Mouse (Mus musculus): ENCODE data around the gene Chrm4. TPM values are rescaled to one million over a fixed set of nuclear protein-coding genes. Genes with fewer than 3 reads are reported as not detected.
A peak's percentile ranks its signal among the peaks of the same experiment; 100 is the strongest.

Chrm4 gene
- total RNA-seq, 1 experiment from 2014 or later = 0.96 TPM

DNA sequence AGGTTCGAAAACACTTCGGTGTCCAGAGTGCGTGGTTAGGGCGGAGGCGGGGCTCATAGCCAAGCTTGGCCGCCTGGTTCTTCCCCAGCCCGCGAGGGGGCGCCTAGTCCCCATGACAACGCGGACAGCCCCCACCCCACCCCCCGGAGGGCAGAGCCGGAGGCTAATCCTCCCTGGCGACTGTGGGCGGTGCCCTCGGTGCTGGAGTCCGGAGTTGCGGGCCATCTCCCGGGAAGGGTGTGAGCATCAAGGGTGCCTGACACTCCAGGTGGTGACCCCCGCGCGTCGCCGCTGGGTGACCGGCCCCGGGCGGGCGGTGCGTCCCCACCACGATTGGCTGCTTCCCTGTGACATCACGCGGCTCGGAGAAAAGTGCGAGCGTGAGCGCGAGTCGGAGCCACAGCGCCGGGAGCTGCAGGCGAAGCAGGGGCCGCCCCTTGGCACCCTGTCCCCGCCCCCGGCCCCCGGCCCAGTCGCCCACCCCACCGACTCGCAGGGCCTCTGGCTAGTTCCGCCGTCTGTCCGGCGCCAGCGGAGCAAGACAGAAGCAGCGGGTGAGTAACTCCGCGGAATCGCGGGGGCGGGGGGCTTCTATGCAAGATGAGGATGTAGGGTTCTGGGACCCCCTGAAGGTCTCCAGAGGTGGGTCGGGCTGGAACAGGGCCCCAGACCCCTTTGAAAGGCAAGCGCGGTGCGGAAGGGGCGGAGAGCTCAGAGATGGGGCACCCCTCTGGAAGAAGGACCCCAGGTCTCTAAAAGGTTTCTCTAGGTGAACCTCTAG lies 5.1 kb upstream of the Chrm4 start:
- peak; percentile 21 for ATAC-seq (replicated peaks; ENCODE audit: low read depth, poor library complexity, severe bottlenecking)

DNA sequence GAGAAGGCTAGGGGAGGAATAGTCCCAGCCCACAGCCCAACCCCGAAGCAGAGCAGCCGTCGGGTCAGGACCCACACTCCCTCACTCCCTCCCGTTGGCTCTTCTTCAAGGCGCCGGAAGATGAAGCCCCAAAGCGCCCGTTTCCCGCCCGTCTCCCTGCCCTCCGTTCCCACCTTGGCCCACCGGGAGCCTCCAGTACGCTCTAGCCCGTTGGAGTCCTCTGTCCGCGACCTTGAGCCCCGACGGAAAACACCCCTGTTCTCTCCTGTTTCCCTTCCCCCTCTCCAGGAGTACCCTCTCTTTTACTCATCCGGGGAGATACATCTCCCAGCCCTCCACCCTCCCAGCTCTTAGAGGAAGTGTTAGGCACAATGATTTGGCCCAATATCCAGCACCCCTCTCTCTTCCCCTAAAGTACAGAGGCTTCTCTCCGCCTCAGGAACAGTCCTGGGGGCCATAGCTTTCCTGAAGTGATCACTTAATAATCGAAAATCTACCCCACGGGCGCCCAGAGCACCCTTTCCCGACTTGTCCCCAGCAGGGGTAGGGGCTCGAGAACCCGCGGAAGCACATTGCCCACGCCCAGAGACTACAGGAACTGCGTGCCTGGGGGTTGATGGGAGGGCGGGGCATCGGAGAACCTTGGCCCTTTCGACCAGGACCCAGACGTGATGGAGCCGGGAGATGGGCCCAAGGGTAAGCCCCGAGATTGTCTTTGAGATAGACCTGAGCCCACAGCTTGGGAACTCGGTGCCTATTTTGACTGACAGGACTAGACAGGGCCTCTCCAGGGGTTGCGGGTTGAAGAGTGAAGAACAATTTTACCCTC lies 4.2 kb upstream of the Chrm4 start:
- ATAC-seq (replicated peaks; ENCODE audit: low read depth, poor library complexity, severe bottlenecking) = no peak

DNA sequence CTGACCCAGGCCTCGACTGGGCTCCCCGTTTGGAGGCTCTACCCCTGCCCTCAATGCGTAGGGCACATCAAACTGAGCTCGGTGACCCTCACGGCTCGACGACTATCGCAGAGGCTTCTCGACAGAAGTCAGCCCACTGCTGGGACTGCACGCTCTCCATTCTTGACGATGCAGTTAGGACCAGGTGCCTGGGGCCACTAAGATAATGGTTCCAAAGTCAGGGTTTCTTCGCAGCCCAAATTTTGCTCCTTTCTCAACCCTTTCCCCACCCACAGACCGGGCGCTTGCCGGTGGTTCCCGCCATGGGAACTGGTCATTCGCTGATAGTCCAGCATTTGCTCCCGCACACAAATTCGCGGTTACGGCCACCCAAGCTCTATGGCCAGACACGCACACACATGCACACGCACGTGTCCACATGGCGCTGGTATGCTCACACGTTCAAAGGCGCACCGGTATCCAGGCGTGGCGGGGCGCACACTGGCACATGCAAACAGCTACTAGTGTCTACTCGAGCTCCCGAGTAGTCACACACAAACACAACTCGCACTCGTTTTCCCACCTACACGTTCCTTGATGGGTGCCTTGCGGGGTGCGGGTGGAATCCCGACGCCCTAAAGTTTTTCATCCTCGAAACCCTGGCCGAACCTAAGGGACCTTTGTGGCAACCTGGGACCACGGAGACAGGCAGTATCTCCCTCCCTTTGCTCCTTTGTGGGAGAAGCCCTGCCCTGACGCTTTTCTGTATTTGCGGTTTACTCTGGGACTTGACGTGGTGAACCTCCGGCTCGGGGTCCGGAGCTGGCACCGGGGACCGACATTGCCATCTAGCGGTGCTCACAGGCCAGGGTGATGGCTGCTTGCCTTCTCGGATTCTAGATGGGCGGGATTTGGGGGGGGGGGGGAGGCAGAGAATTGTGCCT lies 3.4 kb upstream of the Chrm4 start:
- ATAC-seq (replicated peaks; ENCODE audit: low read depth, poor library complexity, severe bottlenecking) = peak; percentile 59

DNA sequence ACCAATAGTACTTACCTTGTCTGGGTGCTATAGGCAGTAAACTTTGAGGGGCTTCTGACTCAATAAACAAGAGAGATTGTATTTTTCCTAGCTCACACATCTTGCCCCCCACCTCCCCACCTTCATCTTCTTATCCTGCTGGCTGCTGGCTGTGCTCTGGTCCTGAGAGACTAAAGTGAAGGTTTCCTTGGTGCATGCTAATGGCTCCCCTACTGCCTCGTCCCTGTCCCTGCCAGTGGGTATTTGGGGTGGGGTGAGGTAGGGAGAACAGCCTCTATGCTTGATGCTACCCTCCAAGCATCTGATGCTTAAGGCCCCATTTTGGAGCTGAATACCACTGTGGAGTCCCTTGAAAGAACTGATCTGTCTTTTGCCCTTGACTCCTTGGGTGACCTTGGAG lies 2.3 kb upstream of the Chrm4 start:
- ATAC-seq (replicated peaks; ENCODE audit: low read depth, poor library complexity, severe bottlenecking) = no peak

DNA sequence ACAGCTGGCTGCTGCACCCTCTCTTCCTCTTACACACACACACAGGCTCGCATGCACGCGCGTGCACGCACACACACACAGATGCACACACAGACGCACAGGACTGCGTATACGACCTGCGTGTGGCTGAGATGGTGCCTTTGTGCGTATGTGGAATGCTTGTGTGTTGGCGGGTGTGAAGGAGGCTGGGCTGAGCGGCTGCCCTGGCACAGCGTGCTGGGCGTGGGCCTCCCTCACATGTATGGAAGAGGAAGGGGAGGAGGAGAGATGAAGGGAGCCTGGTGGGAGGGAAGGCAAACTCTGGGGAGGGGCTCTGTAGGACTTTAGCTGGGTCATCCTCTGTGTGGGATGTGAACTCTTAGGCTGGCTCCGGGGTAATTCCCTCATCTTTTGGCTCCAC lies 1.6 kb upstream of the Chrm4 start:
- no peak for ATAC-seq (replicated peaks; ENCODE audit: low read depth, poor library complexity, severe bottlenecking)

DNA sequence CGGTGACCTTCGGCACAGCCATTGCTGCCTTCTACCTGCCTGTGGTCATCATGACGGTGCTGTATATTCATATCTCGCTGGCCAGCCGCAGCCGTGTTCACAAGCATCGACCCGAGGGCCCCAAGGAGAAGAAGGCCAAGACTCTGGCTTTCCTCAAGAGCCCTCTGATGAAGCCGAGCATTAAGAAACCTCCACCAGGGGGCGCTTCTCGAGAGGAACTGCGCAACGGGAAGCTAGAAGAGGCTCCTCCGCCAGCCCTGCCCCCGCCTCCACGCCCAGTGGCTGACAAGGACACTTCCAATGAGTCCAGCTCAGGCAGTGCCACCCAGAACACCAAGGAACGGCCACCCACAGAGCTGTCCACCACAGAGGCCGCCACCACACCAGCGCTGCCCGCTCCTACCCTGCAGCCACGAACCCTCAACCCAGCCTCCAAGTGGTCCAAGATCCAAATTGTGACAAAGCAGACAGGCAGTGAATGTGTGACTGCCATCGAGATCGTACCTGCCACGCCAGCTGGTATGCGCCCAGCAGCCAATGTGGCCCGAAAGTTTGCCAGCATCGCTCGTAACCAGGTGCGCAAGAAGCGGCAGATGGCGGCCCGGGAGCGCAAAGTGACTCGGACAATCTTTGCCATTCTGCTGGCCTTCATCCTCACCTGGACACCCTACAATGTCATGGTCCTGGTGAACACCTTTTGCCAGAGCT lies 931 bp downstream of the Chrm4 start:
- ATAC-seq (replicated peaks; ENCODE audit: low read depth, poor library complexity, severe bottlenecking) = peak; percentile 49

DNA sequence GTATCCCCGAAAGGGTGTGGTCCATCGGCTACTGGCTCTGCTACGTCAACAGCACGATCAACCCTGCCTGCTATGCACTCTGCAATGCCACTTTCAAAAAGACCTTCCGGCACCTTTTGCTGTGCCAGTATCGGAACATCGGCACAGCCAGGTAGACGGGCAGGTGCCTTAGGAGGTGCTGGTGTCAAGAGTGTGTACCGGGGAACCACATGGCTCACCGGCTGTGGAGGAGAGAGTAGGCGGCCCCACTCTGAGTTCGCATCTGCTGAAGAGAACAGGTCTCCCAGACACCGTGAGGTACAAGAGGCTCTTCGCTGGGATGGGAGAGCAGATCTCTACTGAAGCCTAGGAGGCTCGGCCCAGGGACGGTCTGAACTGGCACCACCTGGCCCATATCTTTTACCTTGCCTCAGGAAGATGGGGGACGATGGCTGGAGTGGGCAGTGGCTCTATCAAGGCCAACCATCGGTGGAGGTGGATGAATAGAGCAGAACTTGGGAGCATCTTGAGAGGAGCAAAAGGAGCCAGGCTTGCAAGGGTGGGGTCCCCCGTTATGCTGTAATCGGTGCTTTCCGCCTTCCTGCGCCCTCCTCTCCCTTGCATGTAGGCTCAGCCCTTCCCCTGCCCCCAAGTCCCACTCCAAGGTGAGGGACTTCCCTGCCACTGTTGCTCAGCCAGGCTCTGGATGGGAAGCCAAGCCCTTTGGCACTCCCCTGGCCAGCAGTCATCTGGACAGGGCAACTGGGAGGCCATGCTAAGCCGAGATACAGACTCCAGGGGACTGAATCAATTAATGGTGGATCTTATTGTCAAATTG lies 1.7 kb downstream of the Chrm4 start:
- no peak for ATAC-seq (replicated peaks; ENCODE audit: low read depth, poor library complexity, severe bottlenecking)

DNA sequence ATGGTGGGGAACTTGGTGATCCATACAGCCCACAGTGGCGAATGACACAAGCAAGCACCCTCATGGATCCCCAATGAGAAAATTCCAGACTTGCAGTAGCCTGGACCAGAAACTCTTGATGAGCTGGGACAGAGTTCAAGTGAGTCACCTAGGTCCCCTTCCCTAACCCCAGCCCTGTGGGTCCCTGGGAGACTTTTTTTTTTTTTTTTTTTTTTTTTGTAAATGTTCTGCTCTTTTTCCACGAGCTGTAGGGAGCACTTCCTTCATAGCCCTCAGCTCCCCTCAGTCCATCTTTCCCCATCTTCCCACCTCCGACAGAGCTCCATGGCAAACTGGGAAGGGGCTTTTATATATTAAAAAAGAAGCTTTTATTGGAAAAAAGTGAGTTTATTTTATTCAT lies 2.4 kb downstream of the Chrm4 start:
- no peak for ATAC-seq (replicated peaks; ENCODE audit: low read depth, poor library complexity, severe bottlenecking)

DNA sequence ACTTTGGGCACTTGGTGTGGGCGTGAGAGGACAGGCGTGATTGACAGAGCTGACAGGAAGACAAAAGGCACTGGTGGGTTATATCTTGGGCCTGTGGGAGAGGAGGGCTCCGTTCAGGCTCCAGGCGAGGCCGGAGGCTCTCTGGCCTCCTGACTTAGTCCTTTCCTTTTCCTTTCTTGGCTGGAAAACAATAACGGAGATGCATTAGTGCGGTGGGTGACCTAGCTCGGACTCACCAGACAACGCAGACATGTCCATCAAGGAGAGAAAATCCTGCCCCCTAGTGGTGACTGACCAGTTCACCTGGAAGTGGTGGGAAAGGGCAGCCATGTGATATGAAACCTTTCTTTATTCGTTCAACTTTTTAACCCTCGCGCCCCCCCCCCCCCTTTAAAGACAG lies 2.9 kb downstream of the Chrm4 start:
- ATAC-seq (replicated peaks; ENCODE audit: low read depth, poor library complexity, severe bottlenecking) = no peak; the same call in 1 of the 2 replicates

DNA sequence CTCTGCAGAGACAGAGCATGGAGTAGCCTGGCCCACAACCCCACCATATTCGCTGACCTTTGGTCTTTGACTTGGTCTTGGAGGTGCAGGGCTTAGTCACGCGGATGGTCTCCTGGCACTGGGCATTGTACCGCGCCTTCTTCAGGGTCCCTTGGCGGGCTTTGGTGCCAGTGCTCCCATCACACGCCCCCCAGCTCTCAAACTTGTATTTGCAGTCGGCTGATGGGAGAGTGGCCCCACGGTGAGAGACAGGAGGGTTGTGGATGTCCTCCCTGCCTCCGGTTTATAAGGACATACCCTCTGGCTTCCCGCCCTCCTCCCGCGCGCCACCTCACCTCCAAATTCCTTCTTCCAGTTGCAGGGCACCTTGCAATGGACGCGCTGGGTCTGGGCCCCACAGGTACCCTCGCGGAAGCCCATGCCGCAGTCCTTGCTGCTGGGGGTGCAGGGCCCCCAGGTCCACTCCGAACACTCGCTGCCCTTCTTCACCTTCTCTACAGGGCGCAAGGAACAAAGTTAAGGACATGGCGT lies 3.8 kb downstream of the Chrm4 start:
- ATAC-seq (replicated peaks; ENCODE audit: low read depth, poor library complexity, severe bottlenecking) = no peak

DNA sequence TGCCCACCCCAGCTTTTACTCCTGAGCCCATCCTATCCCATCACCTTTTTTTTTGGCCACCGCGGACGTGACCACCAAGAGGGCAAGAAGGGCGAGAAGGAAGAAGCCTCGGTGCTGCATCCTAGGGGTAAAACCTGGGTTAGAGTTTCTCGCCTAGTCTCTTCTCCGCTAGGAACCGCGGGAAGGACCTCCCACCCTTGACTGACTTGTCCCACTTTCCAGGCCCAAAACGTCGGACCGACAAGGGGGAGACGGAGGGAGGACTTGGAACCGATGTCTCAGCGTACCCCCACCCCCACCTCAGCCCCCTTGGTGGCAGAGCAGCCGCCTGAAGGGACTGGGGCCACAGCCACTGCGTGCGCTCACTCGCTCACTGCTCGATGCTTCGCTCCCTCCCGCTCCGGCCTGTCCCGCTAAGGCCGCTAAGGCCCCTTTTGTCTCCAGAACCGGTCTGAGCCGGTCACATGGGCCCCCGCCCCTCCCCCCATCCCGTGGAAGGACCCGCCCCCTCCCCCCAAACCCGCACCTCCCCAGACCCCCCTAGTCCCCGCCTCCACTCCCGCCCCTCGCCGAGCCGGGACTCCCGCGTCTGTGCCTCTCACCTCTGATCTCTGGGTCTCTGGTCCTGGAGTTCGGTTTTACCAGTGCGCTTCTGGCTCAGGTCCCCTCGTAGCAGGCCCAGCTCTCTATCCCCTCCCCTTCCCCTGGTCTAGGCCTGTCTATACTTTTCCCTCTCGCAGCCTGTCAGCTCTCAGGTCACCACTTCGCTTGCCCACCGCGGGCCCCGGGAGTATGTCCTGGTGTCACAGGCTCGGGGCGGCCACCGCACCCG lies 4.5 kb downstream of the Chrm4 start:
- peak; percentile 9 for ATAC-seq (replicated peaks; ENCODE audit: low read depth, poor library complexity, severe bottlenecking)

DNA sequence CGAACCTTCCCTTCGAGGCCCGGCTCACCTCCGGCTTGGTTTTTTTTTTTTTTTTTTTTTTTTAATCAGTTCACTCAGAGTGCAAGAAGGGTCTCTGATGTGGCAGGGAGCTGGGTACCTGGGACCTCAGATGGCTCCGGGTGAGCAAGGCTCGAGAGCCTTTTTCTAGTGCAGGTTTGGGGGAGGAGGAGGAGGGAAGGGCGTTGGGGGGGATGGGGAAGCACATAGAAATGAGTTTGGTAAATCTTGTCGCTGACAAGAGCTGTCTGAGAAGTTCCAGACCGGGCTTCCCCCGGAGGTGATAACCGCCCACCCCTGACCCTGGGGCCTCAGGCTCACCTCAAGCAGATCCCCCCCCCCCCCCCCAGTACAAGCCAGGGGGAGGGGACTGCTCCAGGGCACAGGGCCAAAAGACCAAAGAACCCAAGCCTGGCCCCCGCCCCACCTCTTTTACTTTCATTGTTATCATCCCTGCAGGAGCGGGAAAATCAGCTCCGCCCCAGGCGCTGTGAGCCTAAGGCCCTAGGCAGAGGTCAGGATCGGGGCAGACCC lies 5.2 kb downstream of the Chrm4 start, which contains the start of gene Mdk:
Gene Mdk, minus strand, starts transcription at position 138 of the 552 bp plus-strand sequence.
- ATAC-seq (replicated peaks; ENCODE audit: low read depth, poor library complexity, severe bottlenecking) = no peak

DNA sequence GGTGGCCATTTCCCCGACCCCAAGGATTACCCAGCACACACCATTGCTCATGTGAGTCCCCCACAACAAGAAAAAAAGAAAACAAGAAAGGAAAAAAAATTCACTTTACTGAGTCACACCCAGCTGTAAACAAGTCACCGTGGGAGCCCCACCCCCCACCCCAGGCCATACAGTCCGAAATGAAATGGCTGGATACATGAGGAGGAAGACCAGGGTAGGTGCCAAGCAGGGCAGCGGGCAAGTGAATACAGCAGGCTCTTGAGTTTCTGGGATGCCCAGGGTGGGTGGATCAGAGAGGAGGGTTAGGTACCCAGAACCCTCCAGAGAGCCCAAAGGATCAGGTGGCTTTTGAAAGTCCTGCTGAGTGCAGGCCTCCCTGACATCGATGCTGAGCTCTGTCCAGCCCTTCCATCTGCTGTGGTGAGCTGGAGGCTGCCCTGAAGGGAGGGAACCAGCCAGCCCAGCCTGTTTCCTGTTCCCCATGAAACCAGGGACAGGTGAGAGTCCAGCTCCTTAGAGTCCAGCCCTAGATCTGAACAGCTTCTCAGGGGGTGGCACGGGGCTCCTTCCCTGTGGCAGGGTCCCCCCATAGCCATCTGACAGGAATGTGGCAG lies 5.8 kb downstream of the Chrm4 start:
- ATAC-seq (replicated peaks; ENCODE audit: low read depth, poor library complexity, severe bottlenecking) = no peak

DNA sequence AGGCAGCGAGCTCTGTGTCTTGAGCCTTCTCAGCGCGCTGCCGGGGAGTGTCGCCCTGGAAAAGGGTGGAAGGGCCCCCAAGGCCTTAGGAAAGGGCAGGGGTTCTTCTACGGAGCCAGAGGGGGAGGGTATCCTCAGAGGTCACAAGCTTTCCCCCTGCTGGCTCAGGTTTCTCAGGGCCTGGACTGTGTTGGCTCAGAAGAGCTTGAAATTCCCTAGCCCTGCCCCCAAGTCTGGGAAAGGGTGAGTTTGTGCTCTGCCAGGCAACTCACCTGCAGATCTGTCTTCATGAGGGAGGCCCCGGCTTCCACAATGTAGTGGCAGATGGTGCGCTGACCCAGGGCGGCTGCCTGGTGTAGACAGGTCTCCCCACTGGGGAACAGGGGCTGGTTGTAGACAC lies 6.4 kb downstream of the Chrm4 start:
- no peak for ATAC-seq (replicated peaks; ENCODE audit: low read depth, poor library complexity, severe bottlenecking)

DNA sequence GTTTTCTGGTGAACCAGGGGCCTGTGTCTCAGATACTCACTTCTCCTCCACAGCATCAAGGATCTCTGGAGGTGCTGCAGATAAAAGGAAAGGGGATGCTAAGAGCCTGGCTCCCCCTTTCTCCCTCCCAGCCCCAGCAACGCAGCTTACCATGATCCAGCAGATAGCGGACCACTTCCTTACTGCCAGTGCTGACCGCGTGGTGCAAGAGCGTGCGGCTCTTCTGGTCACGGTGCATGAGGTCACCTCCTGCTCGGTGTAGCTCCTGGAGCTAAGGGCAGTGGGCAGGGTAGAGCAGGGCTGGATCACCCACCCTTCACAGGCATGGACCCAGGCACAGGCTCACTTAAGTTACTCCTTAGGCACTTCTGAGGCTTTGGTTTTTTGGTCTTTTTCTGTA lies 7.0 kb downstream of the Chrm4 start:
- no peak for ATAC-seq (replicated peaks; ENCODE audit: low read depth, poor library complexity, severe bottlenecking)

DNA sequence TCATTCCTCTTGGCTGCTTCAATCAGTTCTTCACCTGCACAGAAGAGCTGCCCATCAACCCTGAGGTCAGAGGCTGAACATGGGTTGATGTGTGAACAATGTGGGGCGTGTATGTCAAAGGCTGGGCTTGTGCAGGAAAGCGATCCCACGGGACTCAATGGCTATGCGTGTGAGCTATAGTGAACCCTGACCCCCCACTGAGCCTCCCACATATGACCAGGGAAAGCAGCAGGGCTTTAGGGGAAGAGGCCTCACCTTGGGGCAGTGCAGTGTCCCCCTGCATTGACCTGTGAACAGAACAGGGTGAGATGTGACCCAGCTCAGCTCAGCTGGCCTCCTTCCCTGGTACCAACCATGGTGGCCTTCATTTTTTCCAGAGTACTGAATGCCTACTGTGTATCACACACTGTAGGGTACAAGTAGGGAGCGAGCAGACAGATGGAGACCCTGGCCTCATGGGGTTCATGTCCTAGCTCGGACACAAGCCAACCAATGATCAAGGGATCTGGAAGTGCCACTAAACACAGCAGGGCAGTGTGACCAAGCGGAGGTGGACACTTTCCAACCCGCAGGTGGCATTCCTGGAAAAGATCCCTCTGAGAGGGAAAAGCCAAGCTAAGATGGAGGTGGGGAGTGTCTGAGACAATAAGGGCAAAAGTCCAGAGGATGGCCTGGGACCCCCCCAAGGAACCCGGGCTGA lies 7.9 kb downstream of the Chrm4 start:
- ATAC-seq (replicated peaks; ENCODE audit: low read depth, poor library complexity, severe bottlenecking) = no peak

DNA sequence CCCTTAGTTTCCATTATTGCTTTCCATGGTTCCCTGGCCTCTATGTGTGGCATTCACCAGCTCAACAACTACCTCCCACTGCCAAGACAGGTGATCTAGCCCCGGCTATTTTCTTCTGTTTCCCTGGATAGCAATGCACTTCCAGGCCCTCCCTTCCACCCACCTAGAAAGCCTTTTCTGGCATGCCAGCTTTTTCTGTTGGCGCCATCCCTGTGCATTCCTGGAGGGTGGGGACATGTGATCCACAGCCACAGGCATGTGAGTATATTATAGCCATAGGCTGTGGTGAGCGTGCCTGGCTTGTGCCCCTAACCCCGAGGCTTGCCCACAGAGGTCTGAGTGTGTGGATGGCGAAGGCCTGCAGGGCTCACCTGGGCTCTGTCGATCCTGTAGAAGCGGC lies 9.1 kb downstream of the Chrm4 start:
- no peak for ATAC-seq (replicated peaks; ENCODE audit: low read depth, poor library complexity, severe bottlenecking)
